15 mouse cellular contexts compared by ENCODE assay signal in the genomic region with DNA sequence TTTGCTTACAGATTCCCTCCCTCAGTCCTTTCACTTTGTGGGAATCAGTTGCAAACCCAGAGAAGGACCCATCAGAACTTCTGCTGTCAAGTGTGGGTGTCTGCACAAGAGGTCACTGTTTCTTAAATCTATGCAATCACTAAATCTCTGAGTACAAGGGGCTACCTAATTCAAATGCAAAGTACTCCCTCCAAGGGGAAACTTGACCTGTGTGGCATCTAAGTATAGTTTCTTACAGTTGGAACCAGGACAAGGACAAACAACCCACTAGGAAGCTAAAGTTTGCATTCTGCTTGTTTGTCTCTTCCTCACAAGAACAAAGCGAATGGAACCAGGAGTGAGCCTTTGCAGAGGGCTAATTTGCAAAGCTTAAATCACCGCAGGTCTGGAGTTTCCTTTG.
"Had no signal": no experiment of that assay in that cellular context is flagged by ENCODE, and none has a peak within 500 bp of the region (broad histone marks: within the 10 kb centered on the region; RNA-seq: fewer than 3 reads in every experiment).

No protein-coding gene starts in this region.

- H3K27me3 ChIP-seq: kidney, embryonic 15.5 days; liver, embryonic 13.5 days; lung, embryonic 15.5 days; megakaryocyte, embryonic 14.5 days had no signal

- H3K9ac ChIP-seq: kidney, embryonic 15.5 days; liver, embryonic 13.5 days; liver, postnatal 0 days; lung, embryonic 15.5 days had no signal

- H3K27ac ChIP-seq: kidney, embryonic 15.5 days; left cerebral cortex, adult 2 months; liver, embryonic 13.5 days; lung, embryonic 15.5 days; macrophage had no signal

- ATAC-seq: intestine, embryonic 16.5 days; liver, postnatal 0 days had no signal

- H3K4me1 ChIP-seq: liver, embryonic 13.5 days had no signal

- H3K4me3 ChIP-seq: kidney, embryonic 15.5 days; left cerebral cortex, adult 2 months; liver, embryonic 13.5 days; lung, embryonic 15.5 days; megakaryocyte, embryonic 14.5 days; myocyte had no signal

- DNase-seq: kidney, adult 2 months; kidney, postnatal 14 days; liver; liver, embryonic 13.5 days; liver, postnatal 0 days; lung, postnatal 14 days; thymus, adult 18-20 months; thymus, postnatal 14 days had no signal

- H3K4me2 ChIP-seq: kidney, embryonic 15.5 days; liver, embryonic 13.5 days; lung, embryonic 15.5 days had no signal

- H3K9me3 ChIP-seq: kidney, embryonic 15.5 days; liver, embryonic 13.5 days; lung, embryonic 15.5 days; megakaryocyte, embryonic 14.5 days had no signal

- H3K36me3 ChIP-seq: kidney, embryonic 15.5 days; liver, embryonic 13.5 days; lung, embryonic 15.5 days had no signal
